Mouse (Mus musculus) adrenal gland, postnatal 36 days (tissue): ENCODE measurements around the gene Slc17a7. TPM values are rescaled to one million over a fixed set of nuclear protein-coding genes. Genes with fewer than 3 reads are reported as not detected.
A peak's percentile ranks its signal among the peaks of the same experiment; 100 is the strongest.
"Not testable (repeated sequence)": the region's sequence is repeated elsewhere in the genome, so short reads cannot be mapped to it uniquely, and the experiment has no call there.

ENCODE experiments used
- DNase-seq, 2 experiments: peaks; one replicate each; pipeline ENCODE4 v3.0.0; 2021; ENCODE audit warnings: mixed read lengths in 1 of 2
- long read RNA-seq, 2 experiments: library from polyadenylated mRNA; stranded (forward); transcript quantifications; one replicate each; pipeline ENCODE4 v2.0.0; 2021; ENCODE audit warnings: borderline sequencing depth in 2 of 2
- total RNA-seq, 2 experiments: library from RNA; stranded (reverse); gene quantifications; 2 replicates each; pipeline ENCODE4 v1.2.3; 2021

The Slc17a7 gene
- under 1 TPM in 1 of 2 experiments, not detected in 1; 0.17 TPM for total RNA-seq
- long read RNA-seq, experiment 1, result 0 reads
- long read RNA-seq, experiment 2, result 0 reads

DNA sequence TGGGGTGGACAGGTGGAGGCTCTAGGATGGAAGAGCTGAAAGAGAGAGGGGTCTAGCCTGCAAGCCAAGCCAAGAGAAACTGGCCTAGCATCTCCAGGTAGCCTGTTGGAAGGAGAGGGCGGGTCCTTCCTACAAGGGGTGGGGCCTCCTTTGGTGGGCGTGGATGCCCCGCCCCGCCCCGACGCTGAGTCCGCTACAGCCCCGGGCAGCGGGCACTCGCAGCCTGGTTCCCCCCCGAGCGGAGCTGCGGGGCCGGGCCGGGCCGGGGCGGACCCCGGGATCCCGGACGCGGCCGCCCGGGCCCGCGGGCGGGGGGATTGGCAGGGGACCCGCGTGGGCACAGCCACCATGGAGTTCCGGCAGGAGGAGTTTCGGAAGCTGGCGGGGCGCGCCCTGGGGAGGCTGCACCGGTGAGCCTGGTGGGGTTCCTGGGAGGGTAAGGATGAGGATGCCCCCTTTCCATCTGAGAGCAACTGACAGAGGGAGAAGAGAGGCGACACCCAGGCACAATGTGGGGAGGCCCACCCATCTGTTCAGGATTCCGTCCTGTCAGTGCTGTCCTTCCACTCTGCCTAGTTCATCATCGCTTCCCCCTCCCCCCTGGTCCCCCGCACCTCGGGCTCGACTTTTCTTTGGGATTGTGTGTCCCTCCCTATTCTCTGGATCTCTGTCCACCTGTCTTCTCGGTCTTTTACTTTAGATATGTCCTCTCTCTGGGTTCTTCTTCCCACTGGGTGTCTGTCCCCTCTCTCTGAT is at the start of gene Slc17a7:
Gene Slc17a7, plus strand, starts transcription at position 215 of the 756 bp plus-strand sequence.
- peak; percentile 55 to 66 for DNase-seq

DNA sequence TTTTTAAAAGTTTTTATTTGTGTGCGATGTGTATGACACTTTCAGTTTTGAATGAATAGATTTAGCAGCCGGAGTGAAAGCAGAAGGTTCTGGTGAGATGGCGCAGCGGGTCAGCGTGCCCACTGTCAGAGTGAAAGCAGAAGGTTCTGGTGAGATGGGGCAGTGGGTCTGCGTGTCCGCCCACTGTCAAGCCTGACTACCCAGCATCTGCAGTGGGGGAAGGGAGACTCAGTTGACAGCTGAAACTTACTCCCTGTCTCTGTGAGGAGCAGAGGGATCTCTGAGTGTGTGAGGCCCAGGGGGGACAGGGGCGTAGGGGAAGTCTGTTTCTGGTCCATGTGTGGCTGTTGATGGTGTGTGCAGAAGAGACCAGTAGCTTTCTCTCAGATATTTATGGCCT is 46.2 kb upstream of the Slc17a7 start:
- DNase-seq, result no peak

DNA sequence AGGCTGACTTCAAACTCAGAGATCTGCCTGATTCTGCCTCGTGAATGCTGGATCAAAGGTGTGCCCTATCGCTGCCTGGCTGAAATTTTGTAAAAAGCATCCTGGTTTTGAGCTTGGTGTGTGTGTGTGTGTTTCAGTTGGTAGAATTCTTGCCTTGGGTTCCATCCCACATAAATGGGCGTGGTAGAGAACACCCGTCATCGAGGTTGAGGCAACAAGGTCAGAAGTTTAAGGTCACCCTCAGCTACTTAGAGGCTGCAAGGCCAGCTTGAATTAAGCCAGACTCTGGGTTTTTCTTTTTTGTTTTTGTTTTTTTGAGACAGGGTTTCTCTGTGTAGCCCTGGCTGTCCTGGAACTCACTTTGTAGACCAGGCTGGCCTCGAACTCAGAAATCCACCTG is 45.4 kb upstream of the Slc17a7 start:
- DNase-seq, result no peak

DNA sequence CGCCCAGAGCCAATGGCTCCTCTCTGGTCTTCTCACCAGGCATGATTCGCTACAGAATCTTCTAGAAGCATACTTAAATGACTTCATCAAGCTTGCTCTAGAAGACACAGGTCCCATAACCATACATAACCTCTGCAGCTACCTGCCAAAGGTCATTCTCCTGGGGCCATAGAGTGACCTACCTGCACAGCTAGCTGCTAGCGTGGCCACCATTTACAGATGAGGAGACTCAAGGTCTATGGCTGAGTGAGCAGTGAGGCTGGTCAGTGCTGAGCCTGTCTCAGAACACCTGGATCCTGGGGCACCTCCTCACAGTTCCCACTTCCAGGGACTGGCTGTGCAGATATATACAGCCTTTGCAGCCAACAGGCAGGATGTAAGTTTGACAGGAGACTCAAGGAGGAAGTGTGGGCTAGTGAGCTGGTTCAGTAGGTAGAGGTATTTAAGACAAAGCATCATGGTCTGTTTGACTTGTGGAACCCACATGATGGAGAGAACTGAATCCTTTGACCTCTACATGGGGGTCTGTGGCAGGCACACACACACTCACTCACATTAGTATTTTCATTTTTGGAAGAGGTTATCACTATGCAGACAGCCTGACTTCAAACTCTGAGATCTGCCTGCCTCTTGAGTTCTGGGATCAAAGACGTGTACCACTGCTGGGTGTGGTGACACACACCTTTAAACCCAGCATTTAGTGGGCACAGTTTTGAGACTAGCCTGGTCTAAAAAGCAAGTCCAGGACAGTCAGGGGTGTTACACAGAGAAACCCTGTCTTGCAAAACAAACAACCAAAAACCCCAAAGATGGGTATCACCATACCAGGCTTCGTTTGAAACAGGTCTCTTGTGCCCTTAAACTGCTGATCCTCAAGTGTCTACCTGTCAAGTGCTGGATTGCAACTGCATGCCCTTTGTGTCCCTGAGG is 43.7 kb upstream of the Slc17a7 start:
- no peak for DNase-seq

DNA sequence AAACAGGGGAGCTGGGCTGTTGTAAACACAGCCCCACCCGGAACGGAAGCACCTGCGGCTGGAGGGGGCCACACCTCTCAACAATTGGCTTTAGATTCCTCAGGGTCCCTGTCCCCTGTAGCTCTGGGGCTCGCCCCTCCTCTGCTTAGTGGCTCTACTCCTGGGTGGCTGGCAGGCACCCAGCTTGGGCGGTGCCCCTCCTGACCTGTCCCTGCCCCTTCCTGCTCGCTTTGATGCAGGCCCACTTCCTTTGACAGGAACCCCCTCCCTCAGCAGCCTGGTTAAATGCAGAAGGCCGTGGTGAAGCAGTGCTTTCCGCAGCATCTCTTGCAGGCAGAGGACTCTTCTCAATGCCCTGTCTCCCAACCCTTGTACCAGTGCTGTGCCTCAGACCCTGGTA is 42.3 kb upstream of the Slc17a7 start:
- peak; percentile 58 to 77 for DNase-seq

DNA sequence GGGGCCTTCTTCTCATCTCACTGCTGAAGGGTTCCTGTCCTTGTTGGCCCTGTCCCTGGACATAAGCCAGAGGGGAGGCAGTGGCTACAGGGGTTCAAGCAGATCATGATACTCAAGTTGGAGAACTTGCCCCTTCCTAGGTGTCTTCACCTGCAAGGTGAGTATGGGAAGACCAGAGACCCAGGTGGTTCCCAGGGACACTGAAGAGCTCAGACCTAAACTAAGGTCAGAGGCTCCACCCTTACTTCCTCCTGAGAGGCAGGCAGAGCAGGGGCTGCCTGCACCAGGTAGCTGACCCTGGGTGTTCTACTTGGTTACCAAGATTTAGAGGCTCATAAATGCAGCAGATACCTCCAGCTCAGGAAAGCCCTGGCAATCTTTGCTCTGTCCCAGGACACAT is 41.8 kb upstream of the Slc17a7 start:
- DNase-seq, result no peak

DNA sequence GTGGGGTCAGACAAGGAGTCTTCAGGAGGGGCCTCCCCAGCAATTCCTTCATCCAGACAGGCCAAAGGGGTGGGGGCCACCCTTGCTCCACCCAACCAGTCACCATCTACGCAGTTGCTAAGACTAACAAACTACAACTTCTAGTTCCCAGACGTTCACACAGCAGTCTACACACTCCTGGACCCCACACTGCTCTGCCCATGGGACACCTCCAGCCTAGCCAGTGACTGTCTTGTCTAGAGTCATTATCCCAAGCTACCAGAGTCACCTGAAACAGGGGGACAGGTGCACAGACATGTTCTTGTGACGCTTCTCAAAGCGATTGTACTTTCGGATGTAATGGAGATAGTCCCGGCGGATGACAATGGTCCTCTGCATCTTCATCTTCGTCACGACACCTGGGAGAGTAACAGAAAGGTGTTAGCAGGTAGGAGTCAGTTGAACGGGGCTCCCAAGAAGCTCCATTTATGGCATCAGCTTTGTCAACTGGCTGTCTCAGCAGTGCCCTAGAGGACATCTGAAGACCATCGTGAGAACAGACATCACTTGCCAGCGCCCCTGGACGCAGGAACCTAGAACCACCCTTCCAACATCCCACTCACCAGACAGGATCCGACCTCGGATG is 41.1 kb upstream of the Slc17a7 start:
- DNase-seq, result no peak

DNA sequence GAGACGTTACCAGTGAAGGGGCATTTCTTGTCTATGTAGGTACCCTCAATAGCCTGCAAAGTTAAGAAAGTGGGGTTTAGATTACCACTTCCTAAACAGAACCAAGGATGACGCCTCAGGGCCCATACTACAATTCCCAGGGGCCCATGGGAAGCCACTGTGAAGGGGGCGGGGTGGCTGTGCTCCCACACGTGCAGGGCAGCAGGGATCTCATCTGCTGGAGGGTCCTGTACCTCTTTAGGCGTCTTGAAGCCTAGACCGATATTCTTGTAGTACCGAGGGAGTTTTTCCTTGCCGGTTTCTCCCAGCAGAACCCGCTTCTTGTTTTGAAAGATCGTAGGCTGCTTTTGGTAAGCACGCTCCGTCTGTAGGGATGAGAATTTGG is 40.6 kb upstream of the Slc17a7 start:
- DNase-seq, result peak in 1 of 2 experiments; percentile 74

DNA sequence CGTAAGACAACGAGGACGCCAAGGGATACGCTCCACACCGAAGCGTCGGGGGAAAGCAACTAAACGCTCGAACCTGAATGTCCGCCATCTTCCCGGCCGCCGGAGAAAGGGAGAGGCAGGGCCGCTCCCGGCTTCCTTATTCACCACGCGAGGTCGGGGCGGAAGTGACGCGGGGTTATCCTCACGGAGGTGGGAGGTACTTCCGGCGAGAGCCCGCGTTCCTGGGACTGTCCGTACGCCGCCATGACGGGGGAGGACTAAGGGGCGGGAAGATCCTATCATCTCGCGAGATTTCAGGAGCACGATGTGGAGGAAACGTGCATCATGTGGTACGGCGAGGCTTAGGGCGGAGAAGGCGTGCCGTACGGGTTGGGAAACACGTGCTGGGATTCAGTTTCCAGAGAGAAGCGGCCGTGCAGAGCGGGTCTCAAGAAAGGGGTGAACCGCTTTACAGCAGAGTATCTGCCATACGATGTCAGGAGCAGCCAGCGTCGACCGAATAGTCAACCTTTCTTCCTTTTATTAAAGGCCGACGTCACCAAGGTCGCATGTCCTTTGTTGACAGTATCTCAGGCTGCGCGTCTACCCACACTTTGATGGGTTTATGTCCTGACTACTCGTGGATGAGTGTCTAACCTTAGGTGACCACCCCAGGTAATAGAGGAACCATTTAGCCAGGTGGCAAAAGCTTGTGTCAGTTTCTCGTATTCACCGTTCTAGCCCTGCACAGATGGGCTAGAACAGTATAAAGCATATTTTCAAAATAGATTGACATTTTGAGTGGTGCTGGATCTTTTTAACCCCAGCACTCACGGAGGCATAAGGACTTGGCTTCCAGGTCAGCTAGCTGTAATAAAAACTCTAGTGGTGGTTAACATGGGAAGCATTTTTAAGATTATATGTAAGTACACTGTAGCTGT is 39.3 kb upstream of the Slc17a7 start, which contains the start of gene Rps11:
Gene Rps11, minus strand, starts transcription at position 216 of the 920 bp plus-strand sequence.
- DNase-seq, result peak; percentile 99

DNA sequence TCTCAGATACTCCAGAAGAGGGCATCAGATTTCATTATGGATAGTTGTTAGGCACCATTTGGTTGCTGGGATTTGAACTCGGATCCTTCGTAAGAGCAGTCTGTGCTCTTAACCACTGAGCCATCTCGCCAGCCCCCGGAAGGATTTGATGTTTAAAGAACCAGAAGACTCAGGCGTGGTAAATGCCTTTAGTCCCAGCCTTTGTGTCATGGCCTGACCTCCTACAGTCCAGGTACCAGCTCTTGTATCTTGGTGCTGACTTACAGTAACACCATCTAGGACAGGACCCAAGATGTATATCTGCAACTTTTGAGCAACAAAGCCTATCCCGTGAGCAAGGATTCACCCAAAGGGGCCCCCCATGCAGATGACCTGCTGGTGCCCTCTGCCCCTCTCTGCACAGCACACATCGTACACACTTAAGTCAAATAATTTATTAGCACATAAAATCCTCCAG is 38.6 kb upstream of the Slc17a7 start:
- no peak for DNase-seq

DNA sequence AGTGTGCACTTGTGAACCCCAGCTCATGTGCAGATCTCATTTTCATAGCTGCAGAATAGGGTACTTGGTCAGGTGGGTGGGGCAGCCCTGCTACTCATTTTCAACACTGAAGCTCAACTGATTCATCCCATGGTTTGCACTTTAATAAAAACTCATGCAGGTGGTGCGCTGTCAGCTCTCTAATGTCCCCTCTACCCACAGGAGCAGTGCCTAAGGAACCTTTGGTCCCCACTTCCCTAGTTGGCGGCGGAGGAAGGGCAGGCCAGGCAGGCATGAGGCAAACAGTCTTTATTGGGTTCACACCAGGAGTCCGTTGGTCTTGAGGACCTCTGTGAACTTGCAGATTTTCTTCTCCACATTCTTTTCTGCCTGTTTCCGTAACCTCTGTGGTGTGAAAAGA is 38.1 kb upstream of the Slc17a7 start:
- DNase-seq, result not testable (repeated sequence)

DNA sequence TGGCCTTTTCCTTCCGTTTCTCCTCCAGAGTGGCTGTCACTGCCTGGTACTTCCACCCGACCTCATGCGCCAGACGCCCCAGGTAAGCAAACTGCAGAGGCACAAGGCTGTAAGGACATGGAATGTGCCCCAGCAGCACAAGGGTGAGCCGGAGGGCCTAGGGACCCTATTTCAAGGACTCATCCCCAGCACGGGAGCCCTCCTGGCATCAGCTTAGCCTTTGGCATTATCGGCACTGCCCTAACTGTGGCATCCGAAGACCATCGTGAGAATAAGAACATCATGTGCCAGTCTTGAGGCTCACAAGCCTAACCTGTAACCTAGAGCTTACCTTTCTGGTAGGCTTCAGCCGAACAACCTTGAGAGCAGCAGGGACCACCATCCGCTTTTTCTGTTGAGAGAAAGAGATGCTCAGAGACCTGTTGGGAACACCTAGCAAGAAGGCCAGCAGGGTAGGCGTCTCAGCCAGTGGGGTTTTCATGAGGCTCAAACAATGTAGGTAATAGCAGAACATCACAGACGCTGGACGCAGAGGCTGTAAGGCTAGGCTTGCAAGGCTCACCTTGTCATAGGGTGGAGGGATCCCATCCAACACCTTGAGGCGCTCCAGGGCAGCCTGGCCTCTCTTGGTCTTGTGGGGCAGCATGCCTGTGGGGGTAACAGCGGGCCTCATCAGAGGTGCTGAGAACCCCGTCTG is 37.5 kb upstream of the Slc17a7 start:
- DNase-seq, result no peak

DNA sequence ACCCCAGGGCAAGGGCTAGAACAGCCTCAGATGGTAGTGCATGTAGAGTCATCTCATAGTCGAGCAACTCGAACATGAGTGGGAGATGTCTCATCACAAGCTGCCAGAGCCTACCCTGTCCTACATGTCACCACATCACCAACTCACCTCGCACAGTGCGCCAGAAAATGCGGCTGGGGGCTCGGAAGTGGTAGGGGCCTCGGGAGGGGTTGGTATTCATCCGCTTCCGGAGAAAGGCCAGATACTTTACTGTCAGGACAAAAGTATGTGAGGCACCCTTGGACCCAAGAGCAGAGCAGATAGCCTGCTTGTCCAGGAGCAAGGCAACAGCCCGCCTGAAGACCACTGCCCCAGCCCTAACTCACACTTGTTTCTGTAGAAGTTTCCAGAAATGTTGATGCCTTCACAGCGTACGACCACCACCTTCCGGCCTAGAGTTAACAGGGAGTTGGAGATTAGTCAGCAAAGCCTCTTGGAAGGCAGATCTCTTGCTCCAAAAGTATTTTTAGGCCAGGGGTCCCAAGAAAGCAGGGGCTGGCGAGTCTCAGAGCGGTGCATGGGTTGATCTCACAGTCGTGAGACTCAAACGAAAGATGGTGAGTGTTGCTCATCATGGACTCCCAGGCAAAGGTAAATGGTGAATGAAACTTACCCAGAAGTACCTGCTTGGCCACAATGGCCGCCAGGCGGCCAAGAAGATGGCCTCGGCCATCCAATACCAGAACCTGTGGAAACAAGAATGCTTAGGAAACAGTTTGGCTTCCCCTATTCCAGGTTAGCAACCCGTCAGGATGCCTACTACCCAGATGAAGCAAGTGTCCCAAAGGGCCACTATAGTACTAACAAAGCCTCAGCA is 36.7 kb upstream of the Slc17a7 start:
- no peak for DNase-seq

DNA sequence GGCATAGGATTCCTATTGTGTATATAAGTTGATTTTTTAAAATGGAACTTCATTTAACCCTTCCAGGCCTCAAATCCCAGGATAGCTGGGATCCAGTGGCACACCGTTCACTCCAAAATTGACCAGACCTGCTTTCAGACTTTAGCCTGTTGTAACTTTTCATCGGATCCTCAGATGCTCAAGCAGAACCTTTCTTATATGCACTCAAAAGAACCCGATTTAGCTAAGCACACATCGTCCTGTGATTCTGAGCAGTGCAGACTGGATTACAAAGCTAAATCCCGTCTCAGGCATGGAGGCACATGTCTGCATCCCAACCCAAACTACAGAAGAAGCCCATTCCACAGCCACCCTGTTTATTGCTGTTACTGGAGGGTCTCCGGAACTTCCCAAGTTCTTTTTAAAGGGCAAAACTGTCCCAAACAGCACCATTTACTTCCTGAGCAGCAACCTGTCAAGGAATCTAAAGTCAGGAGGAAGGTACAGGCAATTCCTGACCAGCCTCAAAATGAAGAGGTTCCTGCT is 36.0 kb upstream of the Slc17a7 start:
- no peak for DNase-seq

DNA sequence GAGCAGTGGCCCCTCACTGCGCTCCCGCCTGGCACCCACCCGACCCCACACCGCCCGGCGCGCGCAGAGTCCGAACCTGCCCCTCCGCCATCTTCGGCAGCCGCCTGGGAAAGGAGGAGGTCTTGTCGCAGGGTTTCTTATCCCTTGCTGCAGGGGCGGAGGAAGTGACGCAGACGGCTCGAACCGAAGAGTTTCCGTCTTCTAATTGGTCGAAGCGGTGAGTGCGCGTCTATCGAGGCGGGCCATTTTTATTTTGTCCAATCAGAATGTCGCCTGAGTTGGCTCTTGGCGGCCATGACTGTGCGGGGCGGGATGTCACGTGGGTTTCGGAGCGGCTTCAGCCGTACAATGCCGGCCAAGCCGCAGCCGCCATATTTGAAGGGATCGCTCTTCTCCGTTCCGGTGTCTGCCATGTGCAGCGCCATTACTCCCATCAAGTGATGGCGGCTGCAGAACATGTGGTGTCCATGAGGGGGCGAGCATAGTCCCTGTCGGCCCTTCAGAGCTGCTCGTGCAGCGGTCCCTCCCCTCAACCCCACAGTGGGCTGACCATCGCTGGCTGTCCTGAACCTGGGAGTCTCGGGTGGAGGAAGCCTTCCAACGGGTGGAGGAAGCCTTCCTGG is 35.0 kb upstream of the Slc17a7 start, which contains the start of gene Rpl13a:
Gene Rpl13a, minus strand, starts transcription at position 138 of the 623 bp plus-strand sequence.
- DNase-seq, result peak; percentile 98 to 99

DNA sequence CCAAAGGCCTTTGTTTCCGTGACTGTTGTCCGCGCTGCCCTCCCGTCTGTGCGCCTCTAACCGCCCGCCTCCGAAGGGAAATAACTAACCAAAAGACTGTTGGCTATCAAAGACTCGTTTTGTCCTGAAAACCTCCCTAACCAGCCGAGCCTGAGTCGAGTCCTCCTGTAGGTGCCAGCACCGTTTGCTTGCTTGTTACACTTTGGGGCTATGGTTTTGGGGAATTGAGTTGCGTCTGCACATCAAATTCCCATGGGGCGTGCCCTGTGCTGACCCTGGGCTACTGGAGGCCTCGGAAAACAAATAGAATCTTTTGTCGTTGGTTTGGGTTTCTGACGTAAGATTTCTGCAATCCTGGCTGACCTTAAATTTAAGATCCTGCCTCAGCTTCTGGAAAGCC is 34.4 kb upstream of the Slc17a7 start:
- peak; percentile 52 to 65 for DNase-seq

DNA sequence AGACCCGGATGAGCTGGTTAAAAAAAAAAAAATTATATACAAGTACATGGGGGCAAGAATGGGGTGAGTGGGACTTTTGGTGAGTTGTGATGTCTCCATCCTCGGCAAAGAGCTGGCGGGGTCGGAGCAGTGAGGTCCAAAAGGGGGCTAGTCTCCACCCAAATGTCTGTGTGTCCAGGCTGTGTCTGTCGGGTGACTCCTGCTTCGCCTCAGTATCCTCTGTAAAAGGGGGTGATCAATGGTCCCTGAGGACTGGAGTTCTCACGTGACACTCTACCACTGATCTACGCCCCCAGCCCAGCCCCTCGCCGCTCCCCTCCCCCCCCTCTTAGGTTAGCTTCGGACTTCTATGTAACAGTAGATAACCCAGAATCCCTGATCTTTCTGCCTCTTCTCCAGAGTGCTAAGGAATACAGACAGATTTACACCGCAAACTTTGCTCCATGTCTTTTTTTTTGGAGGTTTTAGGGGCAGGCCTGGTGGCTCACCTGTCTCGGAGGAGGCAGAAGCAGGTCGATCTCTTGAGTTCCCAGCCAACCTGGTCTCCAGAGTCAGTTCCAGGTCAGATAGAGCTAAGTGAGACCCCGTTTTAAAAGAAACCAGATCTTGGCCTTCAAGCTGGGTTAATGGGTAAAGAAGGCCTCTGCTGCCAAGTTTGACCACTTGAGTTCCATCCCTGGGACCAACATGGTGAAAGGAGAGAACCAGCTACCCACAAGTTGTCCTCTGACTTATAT is 33.8 kb upstream of the Slc17a7 start:
- DNase-seq, result no peak

DNA sequence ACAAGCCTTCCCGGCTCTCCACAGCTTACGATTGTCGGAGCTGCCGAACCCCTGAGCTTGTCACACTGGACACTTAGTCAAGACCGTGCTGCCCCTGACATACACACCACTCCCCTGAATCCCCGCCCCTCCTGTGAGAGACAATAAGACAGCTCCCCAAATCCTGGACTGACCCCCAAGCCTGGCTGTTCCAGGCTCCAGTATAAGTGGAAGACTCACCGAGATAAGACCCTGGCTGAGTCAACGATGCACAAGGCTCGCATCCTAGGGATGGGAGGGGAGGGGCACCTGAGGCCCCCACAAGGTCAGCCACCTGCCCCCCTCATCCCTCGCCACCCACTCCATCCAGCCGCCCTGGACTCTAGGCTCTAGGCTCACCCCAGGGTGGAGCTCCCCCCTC is 31.9 kb upstream of the Slc17a7 start:
- DNase-seq, result peak in 1 of 2 experiments; percentile 0
